Mouse (Mus musculus) embryonic facial prominence, embryonic 13.5 days (tissue): ENCODE results near the gene Dnah1. TPM values are rescaled to one million over a fixed set of nuclear protein-coding genes. Genes with fewer than 3 reads are reported as not detected.

ENCODE experiments used
- ATAC-seq: fragments of 200-750 bp; cut with Nextera tagmentation; 2 replicates; pipeline ENCODE4 v1.8.0; 2017; ENCODE audit warnings: low read depth; ENCODE audit not compliant: insufficient number of reproducible peaks, insufficient read depth, low FRiP score, low TSS enrichment
- H3K27ac ChIP-seq: fragments of 300-500 bp; sonication (generic); 2 replicates; pipeline ENCODE4 v1.5.1; 2015; ENCODE audit warnings: moderate library complexity, mild to moderate bottlenecking, inconsistent platforms
- H3K27me3 ChIP-seq: fragments of 300-500 bp; sonication (generic); 2 replicates; pipeline ENCODE4 v1.6.1; 2015; ENCODE audit warnings: mild to moderate bottlenecking, inconsistent platforms
- H3K36me3 ChIP-seq: fragments of 300-500 bp; sonication (generic); 2 replicates; pipeline ENCODE4 v1.6.1; 2015; ENCODE audit warnings: mild to moderate bottlenecking, inconsistent platforms
- H3K4me1 ChIP-seq: fragments of 300-500 bp; sonication (generic); 2 replicates; pipeline ENCODE4 v1.6.1; 2015; ENCODE audit warnings: inconsistent platforms
- H3K4me2 ChIP-seq: fragments of 300-500 bp; sonication (generic); 2 replicates; pipeline ENCODE4 v1.6.1; 2015; ENCODE audit warnings: moderate library complexity, mild to moderate bottlenecking, inconsistent platforms
- H3K4me3 ChIP-seq: fragments of 300-500 bp; sonication (generic); 2 replicates; pipeline ENCODE4 v1.5.1; 2015; ENCODE audit warnings: mild to moderate bottlenecking, inconsistent platforms
- H3K9ac ChIP-seq: fragments of 300-500 bp; sonication (generic); 2 replicates; pipeline ENCODE4 v1.6.1; 2015; ENCODE audit warnings: mild to moderate bottlenecking, inconsistent platforms
- H3K9me3 ChIP-seq: fragments of 300-500 bp; sonication (generic); 2 replicates; pipeline ENCODE4 v1.6.1; 2016; ENCODE audit warnings: inconsistent platforms
- WGBS: fragments of 180-500 bp; shearing (Covaris S2); methylation state at CpG from one replicate; pipeline ENCODE4 v1.1.7; 2015; ENCODE audit warnings: mixed read lengths; 5-methylcytosine and 5-hydroxymethylcytosine counted together
- polyA plus RNA-seq: library from polyadenylated mRNA; unstranded; fragments of >200 nt; fragmentation: Nextera tagmentation; extraction: Ambion mirVana; gene quantifications from 2 replicates; pipeline ENCODE4 v1.2.1, GENCODE M21; 2015

Gene Dnah1
- polyA plus RNA-seq, 1 experiment from 2014 or later = 8.1 TPM

DNA sequence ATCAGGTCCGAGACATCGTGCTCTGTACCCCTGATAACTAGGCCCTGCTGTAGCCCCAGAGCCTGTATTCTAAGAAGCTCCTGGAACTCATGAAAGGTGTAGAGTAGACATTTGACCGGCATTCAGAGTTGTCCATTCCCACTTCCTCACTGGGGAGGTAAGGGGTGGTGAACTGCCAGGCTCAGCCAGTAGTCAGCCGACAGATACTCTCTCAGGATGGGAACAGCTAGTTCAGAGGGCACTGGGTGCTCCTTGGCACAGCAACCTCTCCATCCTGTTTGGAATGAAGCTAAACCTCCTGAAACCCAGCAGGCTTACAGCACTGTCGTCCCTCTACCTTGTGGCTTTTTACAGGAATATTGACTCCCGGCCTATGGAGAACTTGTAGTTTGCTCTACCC lies 111.8 kb downstream of the Dnah1 start:
- WGBS = 88% methylated on average over 6 of the region's 6 CpGs
- peaks cover 23% of the 10 kb centered on the region for H3K4me1 ChIP-seq
- H3K27me3 ChIP-seq = no peaks in the 10 kb centered on the region
- no peaks in the 10 kb centered on the region for H3K9me3 ChIP-seq
- ATAC-seq = no peak
- H3K4me3 ChIP-seq = no peak overlapping the region
- no peak overlapping the region for H3K4me2 ChIP-seq
- no peak overlapping the region for H3K27ac ChIP-seq
- H3K36me3 ChIP-seq = no peaks in the 10 kb centered on the region
- no peak overlapping the region for H3K9ac ChIP-seq

Other genes starting within 250 kb of the Dnah1 start
- gene Smim4, start 194.9 kb downstream of the Dnah1 start, polyA plus RNA-seq = 72.6 and 80.7 TPM in 2 replicates
- 298 and 330 TPM in 2 replicates for gene Nt5dc2, start 192.8 kb downstream of the Dnah1 start, polyA plus RNA-seq
- 27.5 and 34.5 TPM in 2 replicates for gene Stab1, start 155.3 kb downstream of the Dnah1 start, polyA plus RNA-seq
- 34.6 and 38.8 TPM in 2 replicates for gene Tnnc1, start 115.6 kb downstream of the Dnah1 start, polyA plus RNA-seq
- gene Nisch, start 107.0 kb downstream of the Dnah1 start, polyA plus RNA-seq = 415 and 428 TPM in 2 replicates
- 1.2 and 1.3 TPM in 2 replicates for gene Sema3g, start 106.0 kb downstream of the Dnah1 start, polyA plus RNA-seq
- 12.4 and 14.3 TPM in 2 replicates for gene Phf7, start 72.6 kb downstream of the Dnah1 start, polyA plus RNA-seq
- 90.3 and 93.1 TPM in 2 replicates for gene Bap1, start 72.4 kb downstream of the Dnah1 start, polyA plus RNA-seq
- 41.0 and 41.1 TPM in 2 replicates for gene Capn7, start 12.7 kb upstream of the Dnah1 start, polyA plus RNA-seq
- 39.5 and 40.1 TPM in 2 replicates for gene Sh3bp5, start 112.2 kb upstream of the Dnah1 start, polyA plus RNA-seq
- 24.9 and 26.8 TPM in 2 replicates for gene Eaf1, start 170.5 kb upstream of the Dnah1 start, polyA plus RNA-seq
- gene Mettl6, start 171.1 kb upstream of the Dnah1 start, polyA plus RNA-seq = 73.8 and 81.4 TPM in 2 replicates